ENCODE assay signal across 32 mouse cellular contexts in genomic region chr7:141052016-141052415, GRCm38 (mm10). TPM values are rescaled to one million over a fixed set of nuclear protein-coding genes. Genes with fewer than 3 reads are reported as not detected.
DNase-seq lines count a peak whose midpoint lies in the region; ATAC-seq and TF ChIP-seq lines count a peak whose summit lies in the region.
"Had no signal": no experiment of that assay in that cellular context is flagged by ENCODE, and none has a peak within 500 bp of the region (broad histone marks: within the 10 kb centered on the region; RNA-seq: fewer than 3 reads in every experiment).

No protein-coding gene starts in this region.

- 17% methylated on average over 4 of the region's 4 CpGs for WGBS in liver, adult 2 months
- 72% methylated on average over 4 of the region's 4 CpGs for WGBS in liver, embryonic 12.5 days (ENCODE audit: insufficient replicate concordance)
- WGBS in liver, postnatal 0 days (ENCODE audit: insufficient replicate concordance) = 76% methylated on average over 4 of the region's 4 CpGs

- no peak for TF ChIP-seq POLR2A in liver, adult 2 months (IDR thresholded peaks at IDR 0.05; ENCODE audit: extremely low read depth, insufficient read depth, low read length)

- TF ChIP-seq CTCF in liver, adult 2 months (IDR thresholded peaks at IDR 0.05; ENCODE audit: low read depth, low read length) = no peak
- no peak for TF ChIP-seq CTCF in E14TG2a.4 (conservative IDR thresholded peaks at IDR 0.05; ENCODE audit: low read length)
- no peak for TF ChIP-seq CTCF in liver, postnatal 0 days (IDR thresholded peaks at IDR 0.05; ENCODE audit: low read depth)

- peak; percentile 12 for DNase-seq in kidney, adult 18-20 months
- no peak for DNase-seq in kidney, postnatal 25 days
- peak; percentile 82 for DNase-seq in liver, adult 2 months (ENCODE audit: extremely low read depth, low read depth, low spot score)
- no peak for DNase-seq in liver, postnatal 0 days
- DNase-seq in right cerebral cortex, postnatal 25 days = no peak
- DNase-seq: adrenal gland, adult 8-10 months; adrenal gland, postnatal 25 days; cerebellum, adult 11-12 months; cerebellum, adult 8-10 months; cerebellum, postnatal 10 days; cerebellum, postnatal 36 days; embryo, embryonic 11 days; gastrocnemius, postnatal 25 days; heart, adult 18-20 months; heart, postnatal 10 days; heart, postnatal 36 days had no signal

- H3K4me3 ChIP-seq in liver, adult 2 months (ENCODE audit: insufficient read depth, low read depth, low read length) = peak overlapping the region; percentile 44
- no peak overlapping the region for H3K4me3 ChIP-seq in liver, embryonic 12.5 days
- H3K4me3 ChIP-seq in E14TG2a.4 (replicated peaks; ENCODE audit: low read length) = peak overlapping the region; percentile 80
- H3K4me3 ChIP-seq in liver, postnatal 0 days (ENCODE audit: low read depth, low read length) = no peak overlapping the region
- H3K4me3 ChIP-seq: embryonic facial prominence, embryonic 10.5 days; embryonic facial prominence, embryonic 13.5 days; erythroblast, embryonic 14.5 days; forebrain, embryonic 12.5 days; forebrain, embryonic 15.5 days; heart, embryonic 12.5 days; heart, embryonic 15.5 days; hindbrain, embryonic 10.5 days; hindbrain, embryonic 13.5 days had no signal

- H3K9me3 ChIP-seq in liver, embryonic 12.5 days (replicated peaks) = 0 out of 2 replicates have a peak, but pooled peaks cover 3% of the 10 kb centered on the region
- H3K9me3 ChIP-seq in E14TG2a.4 (ENCODE audit: low read length) = peaks cover 4% of the 10 kb centered on the region; the same call in 1 of the 2 replicates
- H3K9me3 ChIP-seq in liver, postnatal 0 days (ENCODE audit: low read length) = no peaks in the 10 kb centered on the region
- H3K9me3 ChIP-seq: embryonic facial prominence, embryonic 13.5 days; forebrain, embryonic 12.5 days; forebrain, embryonic 15.5 days; heart, embryonic 12.5 days; heart, embryonic 15.5 days; hindbrain, embryonic 10.5 days had no signal

- peak overlapping the region; percentile 76 for H3K9ac ChIP-seq in liver, adult 2 months (ENCODE audit: low read depth, low read length)
- no peak overlapping the region for H3K9ac ChIP-seq in liver, embryonic 12.5 days
- no peak overlapping the region for H3K9ac ChIP-seq in liver, postnatal 0 days (replicated peaks)
- H3K9ac ChIP-seq: embryonic facial prominence, embryonic 13.5 days; forebrain, embryonic 12.5 days; forebrain, embryonic 15.5 days; heart, embryonic 12.5 days; heart, embryonic 15.5 days; hindbrain, embryonic 13.5 days had no signal

- no peak for TF ChIP-seq EP300 in liver, postnatal 0 days (IDR thresholded peaks at IDR 0.05; ENCODE audit: low read depth)

- H3K4me2 ChIP-seq in liver, embryonic 12.5 days = no peak overlapping the region
- no peak overlapping the region for H3K4me2 ChIP-seq in liver, postnatal 0 days (ENCODE audit: low read depth, low read length)
- H3K4me2 ChIP-seq: embryonic facial prominence, embryonic 13.5 days; forebrain, embryonic 12.5 days; forebrain, embryonic 15.5 days; heart, embryonic 12.5 days; heart, embryonic 15.5 days; hindbrain, embryonic 13.5 days had no signal

- no peak for ATAC-seq in liver, embryonic 12.5 days
- ATAC-seq in liver, postnatal 0 days = no peak
- ATAC-seq: forebrain, embryonic 15.5 days had no signal

- H3K36me3 ChIP-seq in liver, adult 2 months (ENCODE audit: control insufficient read depth, insufficient read depth, low read length) = no peaks in the 10 kb centered on the region
- H3K36me3 ChIP-seq in liver, embryonic 12.5 days = no peaks in the 10 kb centered on the region
- peaks cover 31% of the 10 kb centered on the region for H3K36me3 ChIP-seq in E14TG2a.4 (ENCODE audit: insufficient read depth, low read length)
- no peaks in the 10 kb centered on the region for H3K36me3 ChIP-seq in liver, postnatal 0 days (replicated peaks; ENCODE audit: insufficient read depth, low read length)
- H3K36me3 ChIP-seq: forebrain, embryonic 15.5 days; heart, embryonic 12.5 days; heart, embryonic 15.5 days had no signal

- H3K4me1 ChIP-seq in liver, adult 2 months (ENCODE audit: control insufficient read depth, insufficient read depth, low read length) = peaks cover 15% of the 10 kb centered on the region
- peaks cover 18% of the 10 kb centered on the region for H3K4me1 ChIP-seq in liver, embryonic 12.5 days
- peaks cover 81% of the 10 kb centered on the region for H3K4me1 ChIP-seq in E14TG2a.4 (replicated peaks; ENCODE audit: low read depth, low read length)
- H3K4me1 ChIP-seq in liver, postnatal 0 days (ENCODE audit: insufficient read depth) = peaks cover 14% of the 10 kb centered on the region

- H3K27ac ChIP-seq in liver, adult 2 months (replicated peaks; ENCODE audit: insufficient read depth, low read depth, low read length) = peak overlapping the region; percentile 97
- no peak overlapping the region for H3K27ac ChIP-seq in liver, embryonic 12.5 days
- peak overlapping the region; percentile 62 for H3K27ac ChIP-seq in liver, postnatal 0 days (ENCODE audit: low read depth)
- H3K27ac ChIP-seq: embryonic facial prominence, embryonic 10.5 days; embryonic facial prominence, embryonic 13.5 days; forebrain, embryonic 12.5 days; forebrain, embryonic 15.5 days; heart, embryonic 15.5 days; hindbrain, embryonic 10.5 days; hindbrain, embryonic 13.5 days had no signal

- no peaks in the 10 kb centered on the region for H3K79me2 ChIP-seq in liver, adult 2 months (ENCODE audit: control insufficient read depth, insufficient read depth, low read length)

- no peaks in the 10 kb centered on the region for H3K27me3 ChIP-seq in liver, adult 2 months (ENCODE audit: control insufficient read depth, insufficient read depth, low read length)
- peaks cover 20% of the 10 kb centered on the region for H3K27me3 ChIP-seq in liver, embryonic 12.5 days (replicated peaks)
- H3K27me3 ChIP-seq in E14TG2a.4 (ENCODE audit: insufficient read depth, low read length) = no peaks in the 10 kb centered on the region
- H3K27me3 ChIP-seq in liver, postnatal 0 days (ENCODE audit: insufficient read depth, low read length) = no peaks in the 10 kb centered on the region
- H3K27me3 ChIP-seq: embryonic facial prominence, embryonic 13.5 days; forebrain, embryonic 15.5 days; heart, embryonic 15.5 days; hindbrain, embryonic 13.5 days had no signal

RNA-seq across cellular contexts. Expression of gene B4galnt4, which starts 8.9 kb away (rescaled TPM):
- total RNA-seq in liver, adult 2 months (2014; rRNA removed) = 0.09 TPM in 1 of 2 replicates, not detected in the other
- polyA plus RNA-seq in liver, adult 2 months (2012; rRNA removed) = 0.04 and 0.10 TPM in 2 replicates
- 1.9 and 2.3 TPM in 2 replicates for polyA plus RNA-seq in liver, embryonic 12.5 days (2016; fragmentation: Nextera tagmentation; extraction: Ambion mirVana)
- polyA plus RNA-seq in liver, postnatal 0 days (2015; fragmentation: Nextera tagmentation; extraction: Ambion mirVana) = 0.15 and 0.34 TPM in 2 replicates
- total RNA-seq: gastrocnemius, postnatal 25 days; heart, adult 18-20 months; heart, postnatal 36 days had no signal

RNA-seq across cellular contexts. Expression of gene Gm17387, which starts 23.1 kb away (rescaled TPM):
- not detected in 2 replicates for total RNA-seq in liver, adult 2 months (2014; rRNA removed)
- not detected in 2 replicates for polyA plus RNA-seq in liver, adult 2 months (2012; rRNA removed)
- not detected in 2 replicates for polyA plus RNA-seq in liver, embryonic 12.5 days (2016; fragmentation: Nextera tagmentation; extraction: Ambion mirVana)
- polyA plus RNA-seq in liver, postnatal 0 days (2015; fragmentation: Nextera tagmentation; extraction: Ambion mirVana) = not detected in 2 replicates
- total RNA-seq: adrenal gland, adult 8-10 months; adrenal gland, postnatal 25 days; gastrocnemius, adult 8-10 months; gastrocnemius, postnatal 25 days; heart, adult 18-20 months; heart, postnatal 10 days; heart, postnatal 36 days; MEL had no signal
- polyA plus RNA-seq: brain, embryonic 14.5 days; cortical plate, adult 2 months; embryonic facial prominence, embryonic 10.5 days; embryonic facial prominence, embryonic 13.5 days; erythroblast, embryonic 14.5 days; forebrain, embryonic 12.5 days; forebrain, embryonic 15.5 days; gonadal fat pad, adult 2 months; heart, embryonic 12.5 days; heart, embryonic 15.5 days; hindbrain, embryonic 10.5 days; hindbrain, embryonic 13.5 days had no signal

RNA-seq across cellular contexts. Expression of gene Pkp3, which starts 26.0 kb away (rescaled TPM):
- 0.60 and 0.83 TPM in 2 replicates for total RNA-seq in liver, adult 2 months (2014; rRNA removed)
- polyA plus RNA-seq in liver, adult 2 months (2012; rRNA removed) = 1.9 and 2.0 TPM in 2 replicates
- polyA plus RNA-seq in liver, embryonic 12.5 days (2016; fragmentation: Nextera tagmentation; extraction: Ambion mirVana) = 0.71 and 1.1 TPM in 2 replicates
- 1.4 and 1.5 TPM in 2 replicates for polyA plus RNA-seq in liver, postnatal 0 days (2015; fragmentation: Nextera tagmentation; extraction: Ambion mirVana)
- total RNA-seq: gastrocnemius, adult 8-10 months; heart, postnatal 36 days; MEL had no signal
- polyA plus RNA-seq: forebrain, embryonic 15.5 days had no signal

RNA-seq across cellular contexts. Expression of gene Ifitm6, which starts 34.3 kb away (rescaled TPM):
- total RNA-seq in liver, adult 2 months (2014; rRNA removed) = 0.81 and 0.83 TPM in 2 replicates
- 0.72 and 1.7 TPM in 2 replicates for polyA plus RNA-seq in liver, adult 2 months (2012; rRNA removed)
- 1.4 and 2.7 TPM in 2 replicates for polyA plus RNA-seq in liver, embryonic 12.5 days (2016; fragmentation: Nextera tagmentation; extraction: Ambion mirVana)
- polyA plus RNA-seq in liver, postnatal 0 days (2015; fragmentation: Nextera tagmentation; extraction: Ambion mirVana) = 53.6 and 54.4 TPM in 2 replicates
- total RNA-seq: adrenal gland, postnatal 25 days; gastrocnemius, adult 8-10 months; gastrocnemius, postnatal 25 days; heart, adult 18-20 months; MEL had no signal
- polyA plus RNA-seq: embryonic facial prominence, embryonic 10.5 days; erythroblast, embryonic 14.5 days; forebrain, embryonic 12.5 days; forebrain, embryonic 15.5 days; heart, embryonic 12.5 days; hindbrain, embryonic 10.5 days had no signal

RNA-seq across cellular contexts. Expression of gene Ifitm3, which starts 41.4 kb away (rescaled TPM):
- 296 and 392 TPM in 2 replicates for total RNA-seq in liver, adult 2 months (2014; rRNA removed)
- polyA plus RNA-seq in liver, adult 2 months (2012; rRNA removed) = 848 and 1,254 TPM in 2 replicates
- 35.7 TPM in 2 replicates for polyA plus RNA-seq in liver, embryonic 12.5 days (2016; fragmentation: Nextera tagmentation; extraction: Ambion mirVana)
- polyA plus RNA-seq in liver, postnatal 0 days (2015; fragmentation: Nextera tagmentation; extraction: Ambion mirVana) = 295 and 298 TPM in 2 replicates

Comparison
In these comparisons a context has a peak if more than half of its experiments do, and no peak if none do; other contexts are left out.
1. DNase-seq: peak in kidney, adult 18-20 months (single experiment) and liver, adult 2 months (single experiment); none in kidney, postnatal 25 days (0 of 2), liver, postnatal 0 days (single experiment) and right cerebral cortex, postnatal 25 days (single experiment).
2. H3K4me3 ChIP-seq: peak in liver, adult 2 months (single experiment) and E14TG2a.4 (single experiment); none in liver, embryonic 12.5 days (single experiment) and liver, postnatal 0 days (single experiment).